Mouse (Mus musculus) left cerebral cortex, postnatal 14 days (tissue): Measurements from ENCODE around the gene Rffl. TPM values are rescaled to one million over a fixed set of nuclear protein-coding genes. Genes with fewer than 3 reads are reported as not detected.

Source experiments
- DNase-seq, 2 experiments: peaks; one replicate each; pipeline ENCODE4 v3.0.0; 2021 to 2022; ENCODE audit warnings: low spot score in 2 of 2, mixed read lengths in 1 of 2
- intact Hi-C: fragments of 180-260 bp; cut with DNase I; formaldehyde crosslinking; loops from one replicate; pipeline ENCODE4 v1.15.1; 2025
- total RNA-seq, 2 experiments: library from RNA; stranded (reverse); gene quantifications; 2 replicates each; pipeline ENCODE4 v1.2.3; 2021

Gene Rffl
- total RNA-seq, 2 experiments from 2014 or later = 5.1 to 6.4 TPM

DNA sequence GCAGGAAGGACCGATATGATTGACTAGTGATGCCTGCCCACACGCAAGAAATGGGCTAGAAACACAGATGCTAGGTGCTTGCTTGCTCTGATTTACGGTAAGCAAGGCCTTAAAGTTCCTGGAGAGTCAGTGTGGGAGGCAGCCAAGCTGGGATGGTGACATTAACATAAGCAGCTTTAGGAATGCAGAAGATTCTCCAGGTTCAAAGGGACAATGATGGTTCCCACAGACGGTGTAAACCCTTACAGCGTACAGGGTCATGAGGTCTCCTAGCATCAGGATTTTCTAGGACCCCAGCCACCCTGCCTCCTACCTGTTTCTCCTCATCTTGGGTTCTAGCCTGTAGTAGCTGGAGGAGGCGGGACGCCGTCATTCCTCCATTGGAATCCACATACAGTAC, 12.2 kb upstream of the Rffl start:
- intact Hi-C loops = loop anchor here (10.0 kb wide), 1 partner anchor 498 kb away; the partner anchor contains the start of gene Tmem132e
- DNase-seq = no peak

DNA sequence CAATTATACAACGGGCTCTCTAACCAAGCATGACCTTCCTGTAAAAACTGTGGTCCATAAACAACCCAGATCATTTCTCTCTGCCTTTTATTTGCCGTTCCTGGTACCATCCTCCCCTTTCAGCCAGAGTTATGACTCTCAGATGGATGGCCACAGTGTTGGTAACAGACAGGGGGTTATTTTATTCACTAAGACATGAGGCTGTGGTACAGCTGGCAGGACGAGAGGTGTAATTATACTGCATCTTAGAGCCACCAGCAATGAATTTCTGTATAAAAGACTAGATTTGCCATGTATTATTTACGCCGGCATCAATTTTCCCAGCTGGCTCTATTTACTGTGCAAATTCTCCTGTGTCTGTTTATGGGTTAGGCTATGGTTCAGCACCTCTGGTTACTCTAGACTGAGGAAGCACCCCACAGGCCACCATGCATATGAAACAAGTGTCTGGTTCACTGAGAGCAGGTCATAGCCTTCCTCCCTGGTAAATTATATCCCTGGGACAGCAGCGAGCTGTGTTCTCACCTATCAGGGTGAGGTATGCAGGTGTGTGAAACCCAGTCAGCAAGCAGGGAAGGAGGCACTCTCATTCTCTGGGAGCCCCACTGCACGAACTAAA, 6.8 kb upstream of the Rffl start:
- intact Hi-C loops = no loop called here
- DNase-seq = no peak

DNA sequence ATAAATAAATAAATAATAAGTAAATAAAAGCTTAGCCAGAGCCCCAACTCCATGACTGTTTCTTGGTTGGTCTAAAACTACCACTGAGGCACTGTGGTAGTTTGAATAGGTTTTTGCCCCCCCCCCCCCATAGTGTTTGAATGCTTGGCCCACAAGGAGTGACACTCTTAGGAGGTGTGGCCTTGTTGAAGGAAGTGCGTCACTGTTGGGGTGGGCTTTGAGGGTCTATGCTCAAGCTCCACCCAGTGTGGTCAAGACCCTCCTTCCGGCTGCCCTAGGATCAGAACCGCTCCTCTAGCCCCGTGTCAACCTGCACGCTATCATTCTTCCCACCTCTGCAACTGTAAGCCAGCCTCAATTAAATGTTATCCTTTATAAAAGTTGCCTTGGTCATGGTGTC, 4.6 kb upstream of the Rffl start:
- intact Hi-C loops = no loop called here
- no peak for DNase-seq

DNA sequence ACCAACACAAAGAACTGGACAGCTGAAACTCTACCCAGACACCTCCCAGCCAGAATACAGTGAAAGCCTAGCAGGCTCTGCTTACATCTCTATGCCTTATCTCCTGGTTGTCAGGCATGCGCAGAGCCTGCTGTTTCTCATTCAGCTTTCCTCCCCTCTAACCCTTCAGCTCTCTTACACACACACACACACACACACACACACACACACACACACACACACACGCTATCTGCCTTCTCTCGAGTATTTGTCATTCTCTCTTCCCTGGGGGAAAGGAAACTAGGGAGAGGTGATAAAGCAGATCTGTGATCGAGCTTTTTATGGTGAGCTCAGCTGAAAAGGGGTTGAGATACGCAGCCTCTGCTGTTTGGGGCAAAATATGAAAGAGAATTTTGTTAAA, 3.9 kb upstream of the Rffl start:
- intact Hi-C loops = no loop called here
- DNase-seq = no peak

DNA sequence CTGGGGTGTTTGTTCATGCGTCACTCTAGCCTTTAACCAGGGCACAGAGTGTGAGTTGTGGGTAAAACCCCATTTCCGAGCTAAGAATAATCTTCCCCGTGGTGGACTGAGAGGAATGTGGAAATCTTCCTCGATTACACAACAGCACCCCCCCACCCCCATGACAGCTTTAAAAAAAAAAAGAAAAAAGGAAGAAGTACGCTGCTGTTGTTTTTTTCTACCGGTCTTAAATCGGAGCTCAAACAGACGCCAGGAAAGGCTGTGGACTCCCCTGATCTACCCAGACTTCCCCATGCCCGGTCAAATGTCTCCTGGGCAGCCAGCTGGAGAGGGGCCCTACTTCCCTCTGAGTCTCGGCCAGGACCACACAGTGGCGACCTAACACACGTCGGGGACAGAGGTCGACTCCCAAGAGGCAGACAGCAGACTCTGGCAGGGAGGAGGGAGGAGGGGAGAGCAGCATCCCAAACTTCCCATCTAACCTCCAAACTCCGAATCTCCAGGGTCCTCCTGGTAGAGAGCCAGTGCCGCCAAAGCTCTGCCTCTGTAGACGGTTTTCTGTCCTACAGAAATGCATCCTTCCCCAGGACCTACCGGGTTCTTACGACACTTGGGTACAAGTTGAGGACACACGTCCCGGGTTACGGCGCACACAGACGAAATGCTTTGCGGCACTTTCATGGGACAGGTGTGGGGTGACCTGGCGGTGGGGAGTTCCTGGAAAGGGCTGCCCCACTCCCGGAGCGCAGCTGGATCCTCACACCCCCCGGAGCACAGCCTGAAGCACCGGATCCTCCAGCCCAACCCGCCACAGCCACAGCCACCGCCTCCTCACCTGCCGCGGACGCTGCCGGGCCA, 608 bp downstream of the Rffl start:
- intact Hi-C loops = no loop called here
- peak; percentile 23 to 51 for DNase-seq

DNA sequence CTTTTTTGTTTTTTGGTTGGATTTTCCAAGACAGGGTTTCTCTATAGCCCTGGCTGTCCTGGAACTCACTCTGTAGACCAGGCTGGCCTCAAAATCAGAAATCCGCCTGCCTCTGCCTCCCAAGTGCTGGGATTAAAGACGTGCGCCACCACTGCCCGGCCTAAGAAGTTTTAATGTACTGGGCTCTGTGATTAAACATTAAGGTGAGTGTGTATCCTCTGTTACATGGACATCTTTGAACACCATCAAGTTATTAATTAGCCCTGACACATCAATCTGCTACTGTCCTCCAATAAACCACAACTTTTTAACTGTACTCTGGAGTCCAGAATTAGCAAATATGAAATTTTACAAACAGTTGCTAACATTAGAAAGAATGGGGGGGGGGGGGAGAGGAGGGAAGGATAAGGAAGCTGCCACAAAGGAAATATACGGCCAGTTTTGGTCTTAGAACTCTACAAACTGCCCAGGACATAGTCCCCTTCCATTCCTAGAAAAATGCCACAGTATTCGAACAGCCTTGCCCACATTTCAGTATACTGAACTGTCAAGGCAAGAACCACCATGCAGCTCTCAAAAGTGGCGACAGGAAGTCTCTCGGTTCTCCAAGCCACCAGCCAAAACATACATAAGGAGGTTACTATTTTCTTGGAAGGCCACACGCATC, 1.4 kb downstream of the Rffl start:
- intact Hi-C loops = no loop called here
- DNase-seq = no peak

DNA sequence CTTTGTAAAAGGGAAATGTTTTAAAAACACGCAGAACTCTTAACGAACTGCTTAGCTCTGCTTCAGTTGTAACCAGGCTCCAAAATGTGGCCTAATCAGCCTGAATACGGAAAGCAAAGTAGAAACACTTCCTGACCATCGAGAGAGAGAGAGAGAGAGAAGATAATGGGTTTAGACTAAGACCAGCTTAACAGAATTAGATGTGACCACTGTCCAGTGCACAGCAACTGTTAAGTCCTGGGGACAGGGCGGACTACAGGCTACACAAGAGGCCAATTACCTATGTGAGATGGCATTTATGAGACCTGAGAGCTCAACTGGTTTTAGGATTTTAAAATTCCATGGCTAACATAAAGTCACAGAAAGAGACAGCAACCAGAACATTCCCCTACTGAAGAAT, 3.1 kb downstream of the Rffl start:
- intact Hi-C loops = no loop called here

DNA sequence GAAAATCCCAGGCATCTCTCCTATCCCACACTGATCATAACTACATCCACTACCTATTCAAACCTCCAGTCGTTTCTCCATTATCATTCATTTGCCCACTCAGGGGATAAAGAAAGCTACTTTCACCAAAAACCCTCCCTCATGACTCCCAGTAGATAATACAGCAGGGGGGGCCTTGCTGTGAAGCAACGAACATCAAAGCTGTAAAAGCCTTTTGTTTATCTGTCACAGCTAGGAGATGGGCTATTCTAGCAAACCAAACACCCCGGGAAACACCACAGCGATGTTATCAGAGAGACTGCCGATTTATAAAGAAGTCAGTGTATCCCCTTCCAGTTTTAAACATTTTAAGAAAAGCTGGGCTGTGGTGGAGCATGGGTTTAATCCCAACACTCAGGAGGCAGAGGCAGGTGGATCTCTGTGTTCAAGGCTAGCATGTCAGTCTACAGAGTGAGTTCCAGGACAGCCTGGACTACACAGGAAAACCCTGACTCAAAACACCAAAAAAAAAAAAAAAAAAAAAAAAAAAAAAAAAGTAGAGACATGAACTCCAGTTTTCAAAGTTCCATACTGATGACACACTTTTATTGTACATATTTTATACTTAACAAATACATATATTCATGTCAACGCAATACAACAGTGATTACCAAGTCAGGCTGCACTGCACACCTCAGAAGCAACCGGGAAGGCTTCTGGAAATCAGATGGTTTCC, 4.0 kb downstream of the Rffl start:
- DNase-seq = no peak
- intact Hi-C loops = no loop called here

More for the DNA sequence above, 3.1 kb downstream of the Rffl start:
- DNase-seq = no peak

DNA sequence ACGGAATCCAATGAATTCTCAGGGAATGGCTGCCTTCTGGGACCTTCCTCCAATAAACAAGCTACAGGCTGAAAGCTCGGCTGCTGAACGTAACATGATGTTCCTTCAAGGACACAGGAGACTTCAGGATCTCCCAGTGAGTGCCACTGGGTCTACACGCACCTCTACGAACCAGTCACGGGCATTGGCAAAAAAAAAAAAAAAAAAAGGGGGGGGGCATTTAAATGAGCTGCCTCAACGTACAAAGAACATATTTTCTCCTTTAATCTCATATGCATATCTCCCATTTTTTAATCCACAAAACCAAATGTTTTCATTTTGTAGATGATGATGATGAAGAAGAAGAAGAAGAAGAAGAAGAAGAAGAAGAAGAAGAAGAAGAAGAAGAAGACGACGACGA, 5.1 kb downstream of the Rffl start:
- intact Hi-C loops = no loop called here
- DNase-seq = no peak

DNA sequence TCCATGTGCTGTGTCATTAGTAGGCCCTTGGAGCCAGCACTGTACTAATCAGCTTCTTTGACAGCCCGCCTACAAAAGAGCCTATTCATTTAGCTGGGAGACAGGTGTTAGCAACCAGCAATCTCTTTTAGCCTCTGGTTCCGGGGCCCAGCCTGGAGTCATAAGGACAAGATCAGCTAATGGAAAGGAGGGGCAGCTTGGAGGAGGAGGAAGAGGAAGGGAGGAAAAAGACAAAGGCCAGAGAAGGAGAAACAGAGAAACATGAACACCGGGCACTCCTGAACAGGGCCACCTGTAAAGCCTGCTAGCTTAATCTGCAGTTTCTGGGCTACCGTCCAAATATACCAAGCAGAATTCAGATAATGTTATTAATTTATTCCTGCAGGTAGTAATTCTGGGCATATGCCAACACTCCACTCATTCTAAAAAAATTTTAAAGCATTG, 7.5 kb downstream of the Rffl start:
- no peak for DNase-seq
- intact Hi-C loops = no loop called here

DNA sequence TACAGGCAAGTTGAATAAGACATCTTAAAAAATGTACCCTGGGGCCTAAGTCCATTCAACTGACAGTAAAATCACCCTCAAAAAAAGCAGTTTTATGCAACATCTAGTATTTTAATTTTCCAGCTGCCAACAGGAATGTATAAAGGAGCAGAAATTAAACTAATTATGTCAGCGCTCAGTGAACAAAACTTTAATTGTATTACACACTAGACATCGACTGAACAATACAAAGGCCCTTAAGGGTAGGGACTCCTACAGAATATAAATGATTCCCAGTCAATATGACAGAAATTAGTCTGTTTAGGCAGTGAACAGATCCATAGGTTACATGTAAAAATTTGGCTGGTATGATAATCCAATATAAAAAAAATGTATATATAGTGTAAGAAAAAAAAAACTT, 8.0 kb downstream of the Rffl start:
- intact Hi-C loops = no loop called here
- no peak for DNase-seq

DNA sequence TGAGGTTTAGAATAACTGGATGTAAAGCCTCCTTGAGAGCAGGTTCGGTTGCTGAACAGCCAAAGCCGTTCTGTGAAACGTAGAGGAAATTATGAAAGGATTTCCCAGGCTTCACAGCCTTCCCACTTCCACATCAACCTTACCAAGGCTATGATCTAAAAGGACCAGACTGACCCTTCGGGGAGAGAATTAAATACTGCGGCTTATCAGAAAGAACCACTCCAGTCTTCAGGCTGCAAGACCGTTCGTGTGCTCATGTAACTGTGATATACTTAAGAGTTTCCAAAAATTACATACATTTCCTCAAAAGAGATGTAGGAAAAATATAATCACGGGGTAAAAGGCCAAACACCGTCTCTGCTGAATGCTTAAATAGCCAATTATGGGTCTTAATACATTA, 8.4 kb downstream of the Rffl start:
- intact Hi-C loops = no loop called here
- DNase-seq = no peak

DNA sequence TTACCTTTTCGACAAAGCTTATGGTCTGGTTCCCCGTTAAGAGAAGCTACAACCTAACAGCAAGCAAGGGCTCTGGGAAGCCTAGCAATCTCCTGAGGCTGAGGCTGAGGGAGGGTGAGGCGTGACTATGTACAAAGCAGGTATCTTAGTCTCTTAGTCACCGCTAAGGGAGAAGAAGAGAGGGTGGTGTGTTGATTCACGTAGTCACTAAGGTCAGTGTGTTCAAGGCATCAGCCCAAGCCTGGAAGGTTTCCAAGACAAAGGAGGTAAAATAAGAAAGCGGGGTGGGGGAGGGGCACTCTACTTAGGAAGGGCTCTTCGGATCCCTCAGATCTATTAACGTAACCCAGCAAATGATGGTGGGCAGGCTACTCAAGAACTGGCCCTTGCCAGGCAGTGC, 9.5 kb downstream of the Rffl start:
- intact Hi-C loops = no loop called here
- DNase-seq = no peak

DNA sequence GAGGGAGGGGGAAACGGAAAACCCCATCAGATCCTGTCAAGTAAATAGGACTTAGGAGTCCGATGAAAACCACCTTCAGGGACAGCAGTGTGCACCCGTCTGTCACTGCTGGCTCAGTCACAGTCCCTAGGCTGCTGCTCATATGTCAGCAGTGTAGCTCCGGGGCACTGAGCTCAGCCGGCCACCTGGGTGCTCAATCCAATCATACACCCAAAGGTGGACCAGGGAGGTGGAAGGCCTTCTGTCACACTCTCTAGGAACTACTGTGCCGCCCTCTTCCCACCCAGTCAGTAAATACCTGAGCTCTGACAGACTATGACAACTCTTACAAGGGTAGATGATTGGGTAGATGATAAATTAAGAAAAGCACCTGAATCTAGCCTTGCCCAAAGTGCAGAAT, 10.3 kb downstream of the Rffl start:
- intact Hi-C loops = no loop called here
- DNase-seq = no peak

DNA sequence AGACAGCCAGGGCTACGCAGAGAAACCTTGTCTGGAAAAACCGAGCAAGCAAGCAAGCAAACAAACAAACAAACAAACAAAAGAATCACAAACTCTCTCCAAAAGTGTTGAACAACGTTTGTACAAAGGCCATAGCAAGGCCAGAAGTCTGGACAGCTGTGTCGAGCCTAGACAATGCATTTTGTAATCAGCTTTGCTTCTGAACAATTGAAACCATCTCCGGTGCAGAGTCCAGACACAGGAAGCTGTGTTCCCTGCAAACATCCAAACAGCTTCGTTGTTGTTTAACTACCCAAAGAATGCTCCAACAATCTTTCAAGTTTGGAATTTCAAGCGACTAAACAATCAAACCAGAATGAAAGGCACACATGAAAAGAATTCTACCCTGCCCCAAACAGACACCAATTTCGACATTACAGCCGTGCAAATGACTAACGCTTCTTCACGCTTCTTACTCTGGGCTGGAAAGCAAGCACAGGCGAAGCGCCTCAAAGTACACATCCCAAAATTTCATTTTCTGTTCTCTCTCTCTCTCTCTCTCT, 13.6 kb downstream of the Rffl start:
- no peak for DNase-seq
- intact Hi-C loops = no loop called here

DNA sequence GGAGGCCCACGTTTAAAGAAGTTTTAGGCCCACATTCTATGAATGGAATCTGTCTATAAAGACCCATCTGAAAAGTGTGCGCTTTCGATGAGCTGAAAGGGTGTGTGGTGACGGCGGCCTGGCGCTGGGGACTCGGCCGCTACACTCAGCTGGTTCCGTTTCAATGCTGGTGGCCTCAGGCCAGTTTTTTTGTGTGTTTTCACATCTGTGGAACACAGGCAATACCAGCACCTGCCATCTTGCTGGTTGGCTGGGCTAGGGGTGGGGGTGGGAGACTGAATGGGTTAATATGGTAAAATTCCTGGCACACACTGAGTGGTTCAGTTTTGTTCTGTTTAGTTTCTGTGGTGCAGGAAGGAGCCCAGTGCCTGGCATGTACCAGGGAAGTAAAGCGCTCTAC, 15.0 kb downstream of the Rffl start:
- DNase-seq = no peak
- intact Hi-C loops = no loop called here

DNA sequence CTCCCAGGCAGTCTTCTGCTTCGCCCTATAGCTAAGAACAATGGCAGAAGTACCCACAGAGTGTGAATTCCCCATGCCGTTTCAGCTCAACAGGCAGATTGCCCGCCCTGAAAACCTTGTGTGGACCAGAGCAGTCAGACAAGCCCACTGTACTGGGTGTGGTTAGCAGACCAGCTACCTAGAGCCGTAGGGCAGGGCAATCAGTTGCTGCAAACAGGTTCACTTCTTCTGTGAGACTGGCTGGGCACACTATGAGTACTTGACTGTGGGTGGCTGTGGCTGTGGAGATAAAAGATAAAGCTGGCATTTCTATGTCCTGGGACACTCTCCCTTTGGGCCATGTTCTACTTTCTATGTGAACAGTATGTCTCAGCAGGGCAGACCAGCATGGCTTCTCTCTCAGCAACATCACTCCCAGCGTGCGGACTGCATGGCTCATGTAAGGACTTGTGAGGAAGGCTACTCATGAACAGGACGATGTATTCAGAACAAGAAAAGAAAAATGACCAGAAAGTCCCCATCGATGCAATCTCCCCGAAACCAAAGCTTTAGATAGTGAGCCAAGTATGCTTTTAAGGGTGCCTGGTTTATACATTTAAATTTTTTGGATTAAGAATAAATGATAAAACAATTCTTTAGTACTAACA, 15.6 kb downstream of the Rffl start:
- intact Hi-C loops = no loop called here
- no peak for DNase-seq

DNA sequence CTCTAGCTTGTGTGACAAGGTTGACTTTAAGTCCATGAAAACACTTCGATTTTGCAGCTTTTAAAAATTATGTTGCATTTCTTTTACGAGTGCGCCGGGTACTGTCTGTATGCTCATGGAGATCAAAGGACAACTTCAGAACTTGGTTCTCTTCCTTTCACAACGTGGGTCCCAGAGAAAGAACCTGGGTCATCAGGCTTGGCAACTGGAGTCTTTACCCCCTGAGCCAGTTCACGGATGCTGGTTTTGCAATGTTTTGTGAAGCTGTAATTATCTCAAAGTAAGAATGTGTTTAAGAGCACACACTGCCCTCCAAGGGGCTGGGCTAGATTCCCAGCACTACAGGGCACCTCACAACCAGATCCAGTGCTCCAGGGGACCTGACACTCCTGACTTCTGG, 16.9 kb downstream of the Rffl start:
- intact Hi-C loops = no loop called here
- no peak for DNase-seq

DNA sequence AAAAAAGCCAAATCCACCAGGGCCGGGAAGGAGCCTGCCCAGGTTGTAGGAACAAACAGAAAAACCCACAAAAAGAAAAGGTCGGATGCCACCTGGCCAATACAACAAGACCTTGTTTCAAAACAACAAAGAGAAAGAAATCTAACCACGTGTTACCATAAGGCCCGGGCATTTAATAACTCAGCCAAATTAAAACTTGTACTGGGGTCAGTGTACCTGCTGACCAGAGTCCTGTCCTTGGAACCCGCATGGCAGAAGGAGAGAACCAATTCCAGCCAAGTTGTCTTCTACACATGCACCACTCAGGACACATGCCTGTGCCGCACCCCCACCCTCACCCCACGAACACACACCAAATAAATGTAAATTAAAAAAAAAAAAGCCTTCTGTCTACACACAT, 18.1 kb downstream of the Rffl start:
- intact Hi-C loops = no loop called here
- DNase-seq = no peak
